Mouse (Mus musculus): ENCODE data around the gene Olfr504. TPM values are rescaled to one million over a fixed set of nuclear protein-coding genes. Genes with fewer than 3 reads are reported as not detected.
"Not testable (repeated sequence)": the region's sequence is repeated elsewhere in the genome, so short reads cannot be mapped to it uniquely, and the experiment has no call there.

Olfr504 gene
- not detected for total RNA-seq (2021)

DNA sequence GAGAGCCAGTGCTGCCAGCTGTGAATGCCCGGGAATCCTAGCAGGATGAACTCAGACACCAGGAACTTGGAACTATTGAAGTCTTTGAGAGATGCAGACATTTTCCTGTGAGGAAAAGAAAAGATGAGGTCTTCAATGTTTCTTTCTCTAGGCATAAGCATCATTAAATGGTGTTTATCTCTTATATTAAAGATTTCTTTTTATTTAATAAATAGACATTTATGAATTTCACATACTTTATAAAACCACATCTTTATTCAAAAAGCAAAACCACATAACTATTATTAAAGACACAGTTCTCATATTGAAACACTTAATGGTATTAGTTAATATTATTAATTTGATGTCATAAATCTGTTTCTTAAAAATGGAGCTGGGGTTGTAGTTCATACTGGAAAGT, at the start of gene Olfr504:
TSS of gene Olfr504 (minus strand) at position 101 of the 400 bp plus-strand sequence.
- no peak for DNase-seq

GRCm38 (mm10) chr7:108614110-108614509, 48.5 kb upstream of the Olfr504 start:
- DNase-seq = no peak

DNA sequence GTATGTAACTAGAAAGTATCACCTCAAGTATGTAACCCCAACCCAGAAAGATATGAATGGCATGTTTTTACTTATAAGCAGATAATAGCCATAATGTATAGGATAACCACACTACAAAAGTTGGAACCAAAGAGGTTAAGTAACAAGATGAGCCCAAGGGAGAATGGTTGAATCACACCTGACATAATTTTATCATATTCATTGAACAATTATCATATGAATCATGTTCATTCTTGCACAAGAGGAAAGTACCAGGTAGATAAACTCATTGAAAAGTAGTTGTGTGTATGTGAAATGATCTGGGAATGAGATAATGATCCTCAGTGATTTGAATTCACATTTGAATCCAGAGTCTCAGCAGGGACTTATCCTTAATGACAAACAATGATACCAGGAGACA, 44.9 kb upstream of the Olfr504 start, which contains the start of gene Olfr506:
TSS of gene Olfr506 (plus strand) at position 301 of the 400 bp plus-strand sequence.
- DNase-seq = no peak

DNA sequence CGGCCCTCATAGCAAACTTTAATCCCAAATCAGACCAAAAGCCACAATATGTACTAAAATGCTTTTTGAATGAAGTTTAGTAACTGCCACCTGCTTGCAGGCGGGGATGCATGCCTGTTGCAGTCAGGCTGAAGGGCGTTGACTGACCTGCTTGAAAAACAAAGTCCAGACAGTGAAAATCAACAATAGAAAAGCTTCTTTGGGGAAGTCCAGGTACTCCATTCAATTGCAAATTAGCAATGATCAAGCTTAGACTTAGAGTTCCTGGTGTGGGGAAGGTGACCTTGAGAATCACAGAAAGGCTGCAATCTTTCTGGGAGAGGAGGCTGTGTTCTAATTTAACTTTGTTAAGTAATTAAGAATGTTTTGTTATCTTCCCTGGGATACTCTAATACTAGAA, 36.3 kb upstream of the Olfr504 start:
- DNase-seq = not testable (repeated sequence)

- DNase-seq = no peak
These were observed 24.2 kb upstream of the Olfr504 start for GRCm38 (mm10) chr7:108589797-108590196.

DNA sequence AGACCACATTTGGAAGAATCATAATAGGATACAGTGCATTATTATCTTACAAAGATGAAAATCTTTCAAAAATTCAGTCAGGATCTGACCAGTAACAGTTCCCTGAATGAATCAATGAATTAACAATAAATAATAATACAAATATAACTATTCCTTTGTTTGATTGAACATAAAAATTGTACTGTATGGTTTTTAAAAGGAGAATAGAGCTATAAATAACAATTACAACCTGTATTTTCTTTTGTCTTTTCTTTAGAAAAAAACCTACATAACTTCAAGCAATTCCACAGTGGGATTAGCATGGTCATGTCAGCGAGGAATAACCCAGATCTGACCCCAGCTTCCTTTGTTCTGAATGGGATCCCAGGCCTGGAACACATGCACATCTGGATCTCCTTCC, 21.4 kb downstream of the Olfr504 start, which contains the start of gene Olfr503:
TSS of gene Olfr503 (plus strand) at position 301 of the 400 bp plus-strand sequence.
- DNase-seq = not testable (repeated sequence)

DNA sequence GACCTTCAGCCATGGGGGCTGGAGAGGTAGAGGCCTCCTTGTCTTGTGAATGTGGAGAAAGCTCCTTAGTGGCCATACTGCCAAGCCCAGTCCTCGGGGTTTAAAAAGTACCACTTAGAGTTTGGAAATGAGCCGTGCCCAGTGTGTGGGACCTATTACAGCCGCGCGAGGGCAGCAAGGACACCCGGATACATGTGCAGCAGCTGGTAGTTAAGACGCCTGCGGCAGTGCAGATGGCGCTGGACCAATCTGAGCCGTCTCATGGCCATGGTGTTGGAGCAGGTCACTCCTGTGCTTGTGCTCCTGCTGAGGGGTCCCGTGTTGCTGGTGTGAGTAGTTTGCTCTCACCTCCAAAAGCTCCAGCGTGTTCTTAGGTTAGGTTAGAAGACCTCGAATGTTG, 23.2 kb downstream of the Olfr504 start:
- no peak for DNase-seq

- no peak for DNase-seq
These were observed 40.6 kb downstream of the Olfr504 start, which contains the start of gene Olfr502 for GRCm38 (mm10) chr7:108524965-108525364. Gene Olfr502 (minus strand): TSS chr7:108525065.

Other genes starting within 250 kb of the Olfr504 start
- gene Olfr492, start 242.1 kb downstream of the Olfr504 start, total RNA-seq (2021) = not detected
- gene Olfr493, start 218.8 kb downstream of the Olfr504 start, total RNA-seq (2021) = not detected
- not detected for gene Olfr494, start 200.5 kb downstream of the Olfr504 start, total RNA-seq (2021)
- not detected for gene Olfr495, start 172.6 kb downstream of the Olfr504 start, total RNA-seq (2021)
- not detected for gene Olfr497, start 145.4 kb downstream of the Olfr504 start, total RNA-seq (2021)
- not detected for gene Olfr498, start 100.5 kb downstream of the Olfr504 start, total RNA-seq (2021)
- gene Olfr502, start 40.7 kb downstream of the Olfr504 start, total RNA-seq (2021) = not detected
- gene Olfr503, start 21.3 kb downstream of the Olfr504 start, total RNA-seq (2021) = not detected
- gene Olfr506, start 45.0 kb upstream of the Olfr504 start, total RNA-seq (2021) = not detected
- not detected for gene Olfr507, start 56.0 kb upstream of the Olfr504 start, total RNA-seq (2021)
- not detected for gene Olfr508, start 64.2 kb upstream of the Olfr504 start, total RNA-seq (2021)
- under 1 TPM in 1 of 2 experiments, not detected in 1; 0.07 TPM for gene Olfr509, start 86.1 kb upstream of the Olfr504 start, total RNA-seq (2021)
- gene Olfr510, start 100.6 kb upstream of the Olfr504 start, total RNA-seq (2021) = not detected
- gene Olfr512, start 147.5 kb upstream of the Olfr504 start, total RNA-seq (2021) = not detected
- not detected for gene Olfr513, start 185.2 kb upstream of the Olfr504 start, total RNA-seq (2021)

Measured in heart, postnatal 4 days (tissue).